Mouse (Mus musculus): Measurements from ENCODE around the gene Myadm. TPM values are rescaled to one million over a fixed set of nuclear protein-coding genes. Genes with fewer than 3 reads are reported as not detected.
"Not testable (repeated sequence)": the region's sequence is repeated elsewhere in the genome, so short reads cannot be mapped to it uniquely, and the experiment has no call there.

The Myadm gene
- polyA plus RNA-seq, 1 experiment from 2014 or later = 25.4 TPM

DNA sequence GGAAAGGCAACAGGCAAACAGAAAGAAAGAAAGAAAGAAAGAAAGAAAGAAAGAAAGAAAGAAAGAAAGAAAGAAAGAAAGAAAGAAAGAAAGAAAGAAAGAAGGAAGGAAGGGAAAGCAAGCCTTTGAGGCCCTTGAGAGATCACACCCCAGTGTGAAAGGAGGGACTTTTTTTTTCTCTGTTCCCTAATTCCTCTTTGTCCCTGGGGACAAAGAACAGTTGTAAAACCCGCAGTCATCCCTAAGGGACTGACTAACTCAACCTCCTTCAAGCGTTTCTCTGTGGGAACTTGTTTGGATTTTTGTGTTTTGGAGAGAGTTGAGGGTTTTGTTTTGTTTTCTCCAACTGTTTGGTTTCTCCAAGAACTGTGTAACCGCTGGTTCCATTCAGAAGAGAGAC lies 20.6 kb upstream of the Myadm start:
- Histone ChIP-seq H3K9ac (replicated peaks; ENCODE audit: low read depth, low read length) (no peak overlapping the region), H3K27ac (ENCODE audit: low read length) (no peak overlapping the region), H3K4me2 (ENCODE audit: low read length) (no peak overlapping the region), H3K4me3 (replicated peaks; ENCODE audit: low read length) (no peak overlapping the region), H3K4me1 (replicated peaks; ENCODE audit: control insufficient read depth, insufficient read depth, low read length) (no peaks in the 10 kb centered on the region), H3K9me3 (ENCODE audit: control insufficient read depth, low read length) (no peaks in the 10 kb centered on the region), H3K27me3 (replicated peaks; ENCODE audit: control insufficient read depth, insufficient read depth, low read length) (no peaks in the 10 kb centered on the region), H3K36me3 (ENCODE audit: control insufficient read depth, insufficient read depth) (no peaks in the 10 kb centered on the region)
- no peak for ATAC-seq
- 13% methylated on average over 3 of the region's 3 CpGs for WGBS

DNA sequence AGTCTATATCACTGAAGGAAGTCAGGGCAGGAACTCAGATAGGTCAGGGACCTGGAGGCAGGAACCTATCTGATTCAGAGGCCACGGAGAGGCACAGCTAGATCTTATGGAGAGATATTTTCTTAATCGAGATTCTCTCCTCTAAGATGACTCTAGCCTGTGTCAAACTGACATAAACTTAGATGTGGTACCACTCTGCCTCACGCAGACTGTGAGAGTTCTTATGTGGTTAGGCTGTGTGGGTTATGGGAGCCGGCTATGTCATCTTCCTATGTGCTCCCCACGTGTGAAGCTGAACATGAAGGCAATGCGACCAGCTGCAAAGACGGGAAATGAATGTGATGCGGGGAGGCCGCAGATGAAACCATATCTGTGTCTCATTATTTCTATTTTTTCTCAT lies 16.7 kb upstream of the Myadm start:
- Histone ChIP-seq H3K9me3 (ENCODE audit: control insufficient read depth, low read length) (no peaks in the 10 kb centered on the region), H3K4me2 (ENCODE audit: low read length) (no peak overlapping the region), H3K4me3 (replicated peaks; ENCODE audit: low read length) (no peak overlapping the region), H3K4me1 (replicated peaks; ENCODE audit: control insufficient read depth, insufficient read depth, low read length) (no peaks in the 10 kb centered on the region), H3K27me3 (replicated peaks; ENCODE audit: control insufficient read depth, insufficient read depth, low read length) (no peaks in the 10 kb centered on the region), H3K9ac (replicated peaks; ENCODE audit: low read depth, low read length) (no peak overlapping the region), H3K36me3 (ENCODE audit: control insufficient read depth, insufficient read depth) (no peaks in the 10 kb centered on the region), H3K27ac (ENCODE audit: low read length) (no peak overlapping the region)
- ATAC-seq = no peak
- WGBS = 90% methylated on average over 9 of the region's 9 CpGs

DNA sequence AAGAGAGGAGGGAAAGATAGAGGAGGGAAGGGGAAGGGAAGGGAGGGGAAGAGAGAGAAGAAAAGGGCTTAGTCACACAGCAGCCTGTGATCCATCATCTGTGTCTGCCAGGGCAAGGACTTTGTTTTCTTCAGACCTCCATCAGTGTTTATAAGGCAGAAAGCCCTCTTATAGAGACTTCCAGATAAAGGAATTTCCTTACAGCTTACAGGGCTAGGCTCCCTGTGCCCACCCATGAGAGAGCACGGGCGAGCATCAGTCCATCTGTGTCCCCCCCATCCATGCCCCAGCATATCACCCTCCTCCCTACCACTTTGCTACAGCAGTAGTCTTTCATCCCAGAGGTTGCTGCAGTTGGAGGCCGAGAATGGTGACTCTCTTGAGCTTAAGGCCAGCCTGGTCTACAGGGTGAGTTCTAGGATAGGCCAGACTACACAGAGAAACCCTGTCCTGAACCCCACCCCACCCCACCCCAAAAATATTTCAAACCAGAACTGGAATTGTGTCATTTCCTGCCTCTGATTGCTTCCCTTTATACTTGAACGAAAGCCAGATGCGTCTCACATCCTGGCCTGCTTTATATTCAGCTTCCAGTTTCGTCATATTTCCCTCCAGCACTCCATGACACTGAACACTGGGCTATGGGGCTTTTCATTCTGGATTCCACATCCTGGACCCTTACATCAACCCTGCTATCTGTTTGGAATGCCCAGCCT lies 13.3 kb upstream of the Myadm start:
- Histone ChIP-seq H3K4me2 (ENCODE audit: low read length) (no peak overlapping the region), H3K27me3 (replicated peaks; ENCODE audit: control insufficient read depth, insufficient read depth, low read length) (no peaks in the 10 kb centered on the region), H3K4me3 (replicated peaks; ENCODE audit: low read length) (no peak overlapping the region), H3K4me1 (replicated peaks; ENCODE audit: control insufficient read depth, insufficient read depth, low read length) (no peaks in the 10 kb centered on the region), H3K27ac (ENCODE audit: low read length) (peak overlapping the region; percentile 48; the same call in 1 of the 2 replicates), H3K9me3 (ENCODE audit: control insufficient read depth, low read length) (no peaks in the 10 kb centered on the region), H3K36me3 (ENCODE audit: control insufficient read depth, insufficient read depth) (no peaks in the 10 kb centered on the region), H3K9ac (replicated peaks; ENCODE audit: low read depth, low read length) (no peak overlapping the region)
- ATAC-seq = peak; percentile 31; the same call in 1 of the 2 replicates
- WGBS = 67% methylated on average over 6 of the region's 6 CpGs

DNA sequence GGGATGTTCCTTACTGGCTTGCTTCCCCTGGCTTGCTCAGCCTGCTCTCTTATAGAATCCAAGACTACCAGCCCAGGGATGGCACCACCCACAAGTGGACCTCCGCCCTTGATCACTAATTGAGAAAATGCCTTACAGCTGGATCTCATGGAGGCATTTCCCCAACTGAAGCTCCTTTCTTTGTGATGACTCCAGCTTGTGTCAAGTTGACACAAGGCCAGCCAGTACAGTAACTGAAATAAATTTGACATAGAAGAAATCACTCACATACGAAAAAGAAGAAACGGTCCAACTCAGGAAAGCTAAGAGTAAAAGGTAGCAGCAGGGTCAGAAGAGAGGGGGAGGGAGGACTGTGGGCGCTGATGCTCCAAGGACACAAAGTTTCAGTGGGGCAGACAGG lies 12.1 kb upstream of the Myadm start:
- H3K27ac ChIP-seq (ENCODE audit: low read length); H3K9ac ChIP-seq (replicated peaks; ENCODE audit: low read depth, low read length); H3K4me2 ChIP-seq (ENCODE audit: low read length); H3K9me3 ChIP-seq (ENCODE audit: control insufficient read depth, low read length); H3K27me3 ChIP-seq (replicated peaks; ENCODE audit: control insufficient read depth, insufficient read depth, low read length); H3K4me1 ChIP-seq (replicated peaks; ENCODE audit: control insufficient read depth, insufficient read depth, low read length); H3K36me3 ChIP-seq (ENCODE audit: control insufficient read depth, insufficient read depth); ATAC-seq; H3K4me3 ChIP-seq (replicated peaks; ENCODE audit: low read length): not testable (repeated sequence)
- WGBS = 25% methylated on average over 4 of the region's 4 CpGs

DNA sequence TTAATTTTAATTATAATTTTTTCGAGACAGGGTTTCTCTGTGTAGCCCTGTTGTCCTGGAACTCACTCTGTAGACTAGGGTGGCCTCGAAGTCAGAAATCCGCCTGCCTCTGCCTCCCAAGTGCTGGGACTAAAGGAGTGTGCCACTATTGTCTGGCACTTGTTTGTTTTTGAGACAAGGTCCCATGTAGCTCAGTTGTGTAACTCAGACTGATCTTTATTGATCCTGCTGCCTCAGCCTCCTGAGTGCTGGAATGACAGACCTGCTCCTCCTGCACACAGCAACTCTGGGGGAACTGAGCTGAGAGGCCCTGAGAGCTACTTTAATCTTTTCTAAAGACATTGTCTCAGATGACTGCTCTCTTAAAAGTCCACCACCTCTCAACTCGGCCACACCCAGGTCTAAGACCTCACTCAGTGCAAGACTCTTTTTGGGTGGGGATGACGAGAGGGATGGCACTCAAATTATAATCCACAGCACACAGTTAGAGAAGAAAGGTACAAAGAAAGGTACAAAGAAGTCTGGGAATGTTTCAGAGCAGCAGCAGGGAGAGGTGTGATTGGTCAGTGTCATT lies 8.7 kb upstream of the Myadm start:
- H3K4me2 ChIP-seq (ENCODE audit: low read length) = no peak overlapping the region
- 68% methylated on average over 5 of the region's 5 CpGs for WGBS
- no peak overlapping the region for H3K27ac ChIP-seq (ENCODE audit: low read length)

DNA sequence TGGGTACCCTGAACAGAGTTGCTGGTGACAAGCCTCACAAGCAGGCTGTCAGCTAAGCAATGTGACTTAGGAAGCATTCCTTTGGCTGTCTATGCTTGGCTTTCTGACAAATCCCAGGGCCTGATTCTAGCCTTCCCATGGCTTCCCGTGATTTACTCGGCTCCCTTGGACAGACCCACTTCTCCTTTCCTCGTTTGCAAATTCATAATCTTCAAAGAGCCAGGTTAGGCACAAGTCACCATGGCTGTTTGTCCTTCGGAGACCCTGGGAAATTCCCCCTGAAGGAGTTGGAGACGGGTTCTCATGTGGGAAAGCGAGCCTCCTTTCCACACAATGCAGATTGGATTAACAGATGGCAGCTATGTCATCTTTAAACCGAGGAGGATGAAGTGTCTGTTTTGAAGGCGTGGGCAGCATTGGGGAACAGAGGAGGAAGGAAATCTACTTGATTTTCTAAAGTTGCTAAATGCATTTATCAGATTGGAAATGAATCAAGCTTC lies 8.2 kb upstream of the Myadm start:
- 42% methylated on average over 8 of the region's 8 CpGs for WGBS
- H3K9me3 ChIP-seq (ENCODE audit: control insufficient read depth, low read length) = no peaks in the 10 kb centered on the region
- no peak overlapping the region for H3K4me3 ChIP-seq (replicated peaks; ENCODE audit: low read length)
- no peak overlapping the region for H3K4me2 ChIP-seq (ENCODE audit: low read length)
- H3K36me3 ChIP-seq (ENCODE audit: control insufficient read depth, insufficient read depth) = no peaks in the 10 kb centered on the region
- H3K27ac ChIP-seq (ENCODE audit: low read length) = peak overlapping the region; percentile 45; the same call in 1 of the 2 replicates
- no peak for ATAC-seq
- no peaks in the 10 kb centered on the region for H3K27me3 ChIP-seq (replicated peaks; ENCODE audit: control insufficient read depth, insufficient read depth, low read length)
- no peaks in the 10 kb centered on the region for H3K4me1 ChIP-seq (replicated peaks; ENCODE audit: control insufficient read depth, insufficient read depth, low read length)
- H3K9ac ChIP-seq (replicated peaks; ENCODE audit: low read depth, low read length) = no peak overlapping the region

More for the DNA sequence above, 8.7 kb upstream of the Myadm start:
- no peaks in the 10 kb centered on the region for H3K9me3 ChIP-seq (ENCODE audit: control insufficient read depth, low read length)
- no peaks in the 10 kb centered on the region for H3K4me1 ChIP-seq (replicated peaks; ENCODE audit: control insufficient read depth, insufficient read depth, low read length)
- no peak overlapping the region for H3K9ac ChIP-seq (replicated peaks; ENCODE audit: low read depth, low read length)
- H3K27me3 ChIP-seq (replicated peaks; ENCODE audit: control insufficient read depth, insufficient read depth, low read length) = no peaks in the 10 kb centered on the region
- no peak overlapping the region for H3K4me3 ChIP-seq (replicated peaks; ENCODE audit: low read length)
- H3K36me3 ChIP-seq (ENCODE audit: control insufficient read depth, insufficient read depth) = no peaks in the 10 kb centered on the region
- no peak for ATAC-seq

DNA sequence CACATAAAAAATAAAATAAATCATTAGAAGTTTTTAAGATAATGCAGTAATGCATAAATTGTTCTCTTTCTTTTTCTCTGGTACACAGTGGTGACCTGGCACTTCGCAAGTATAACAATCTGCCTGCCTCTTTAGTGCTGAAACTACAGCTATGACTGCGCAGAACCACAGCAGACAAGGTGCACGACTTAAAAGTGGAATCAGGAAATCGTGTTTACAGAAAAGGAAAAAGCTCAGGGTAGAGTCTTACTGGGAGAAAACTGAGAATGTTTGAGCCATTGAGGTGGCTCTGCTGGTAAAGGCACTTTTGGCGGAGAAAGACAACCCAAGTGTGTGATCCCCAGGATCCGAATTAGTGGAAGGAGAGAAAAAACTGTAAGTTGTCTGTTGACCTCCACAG lies 7.1 kb upstream of the Myadm start:
- H3K4me1 ChIP-seq (replicated peaks; ENCODE audit: control insufficient read depth, insufficient read depth, low read length) = no peaks in the 10 kb centered on the region
- 84% methylated on average over 6 of the region's 6 CpGs for WGBS
- no peak overlapping the region for H3K27ac ChIP-seq (ENCODE audit: low read length)
- no peak for ATAC-seq
- H3K4me3 ChIP-seq (replicated peaks; ENCODE audit: low read length) = no peak overlapping the region
- H3K9ac ChIP-seq (replicated peaks; ENCODE audit: low read depth, low read length) = no peak overlapping the region
- H3K4me2 ChIP-seq (ENCODE audit: low read length) = no peak overlapping the region
- no peaks in the 10 kb centered on the region for H3K27me3 ChIP-seq (replicated peaks; ENCODE audit: control insufficient read depth, insufficient read depth, low read length)
- H3K36me3 ChIP-seq (ENCODE audit: control insufficient read depth, insufficient read depth) = no peaks in the 10 kb centered on the region
- no peaks in the 10 kb centered on the region for H3K9me3 ChIP-seq (ENCODE audit: control insufficient read depth, low read length)

DNA sequence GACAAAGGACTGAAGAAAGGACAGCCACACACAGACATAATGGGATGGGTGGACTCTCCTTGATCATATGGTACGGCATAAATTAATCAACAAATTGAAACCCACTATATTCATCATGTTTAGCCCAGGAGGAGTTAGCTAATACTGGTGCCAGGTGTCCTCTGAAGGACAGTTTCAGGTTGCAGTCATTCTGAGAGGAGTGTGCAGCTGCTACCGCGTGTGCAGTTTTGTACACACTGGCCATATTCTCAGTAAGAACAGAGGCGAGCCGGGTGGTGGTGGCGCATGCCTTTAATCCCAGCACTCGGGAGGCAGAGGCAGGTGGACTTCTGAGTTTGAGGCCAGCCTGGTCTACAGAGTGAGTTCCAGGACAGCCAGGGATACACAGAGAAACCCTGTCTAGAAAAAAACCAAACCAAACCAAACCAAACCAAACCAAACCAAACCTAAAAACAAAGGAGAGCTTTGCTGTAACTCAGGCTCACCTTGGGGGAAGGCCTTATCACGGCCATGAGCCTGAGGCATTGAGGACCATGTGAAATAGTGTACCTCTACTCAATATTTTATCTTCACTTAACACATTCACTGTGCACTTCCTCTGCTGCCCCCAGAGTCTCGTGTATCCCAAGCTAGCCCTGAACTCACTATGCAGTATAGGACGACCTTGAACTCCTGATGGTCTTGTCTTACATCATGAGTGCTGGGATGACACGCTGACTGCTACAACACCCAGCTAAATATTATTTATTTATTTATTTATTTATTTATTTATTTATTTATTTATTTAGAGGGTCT lies 5.6 kb upstream of the Myadm start:
- Histone ChIP-seq H3K4me1 (replicated peaks; ENCODE audit: control insufficient read depth, insufficient read depth, low read length) (no peaks in the 10 kb centered on the region), H3K9me3 (ENCODE audit: control insufficient read depth, low read length) (no peaks in the 10 kb centered on the region), H3K4me3 (replicated peaks; ENCODE audit: low read length) (no peak overlapping the region), H3K9ac (replicated peaks; ENCODE audit: low read depth, low read length) (no peak overlapping the region), H3K36me3 (ENCODE audit: control insufficient read depth, insufficient read depth) (no peaks in the 10 kb centered on the region), H3K27ac (ENCODE audit: low read length) (no peak overlapping the region), H3K4me2 (ENCODE audit: low read length) (no peak overlapping the region), H3K27me3 (replicated peaks; ENCODE audit: control insufficient read depth, insufficient read depth, low read length) (no peaks in the 10 kb centered on the region)
- no peak for ATAC-seq
- WGBS = 86% methylated on average over 11 of the region's 11 CpGs

DNA sequence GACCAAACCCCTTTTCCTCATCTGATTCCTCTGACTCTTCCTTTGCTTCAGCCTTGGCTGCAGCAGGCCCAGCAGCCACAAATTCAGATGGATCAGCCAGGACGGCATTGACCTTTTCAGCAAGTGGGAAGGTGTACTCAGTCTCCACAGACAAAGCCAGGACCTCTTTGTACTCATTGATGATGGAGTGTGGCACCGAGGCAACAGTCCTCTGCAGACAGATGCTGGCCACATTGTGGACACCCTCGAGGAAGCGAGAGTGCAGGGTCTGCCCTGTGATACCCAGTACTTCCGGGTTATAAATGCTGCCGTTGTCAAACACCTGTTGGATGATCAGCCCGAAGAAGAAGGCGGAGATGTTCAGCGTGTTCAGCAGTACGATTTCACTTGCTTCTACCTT lies 4.3 kb upstream of the Myadm start:
- ATAC-seq = no peak
- Histone ChIP-seq H3K4me3 (replicated peaks; ENCODE audit: low read length) (no peak overlapping the region), H3K36me3 (ENCODE audit: control insufficient read depth, insufficient read depth) (no peaks in the 10 kb centered on the region), H3K27ac (ENCODE audit: low read length) (no peak overlapping the region), H3K9ac (replicated peaks; ENCODE audit: low read depth, low read length) (no peak overlapping the region), H3K4me1 (replicated peaks; ENCODE audit: control insufficient read depth, insufficient read depth, low read length) (peaks cover 5% of the 10 kb centered on the region), H3K4me2 (ENCODE audit: low read length) (no peak overlapping the region), H3K9me3 (ENCODE audit: control insufficient read depth, low read length) (no peaks in the 10 kb centered on the region), H3K27me3 (replicated peaks; ENCODE audit: control insufficient read depth, insufficient read depth, low read length) (no peaks in the 10 kb centered on the region)
- WGBS = 84% methylated on average over 10 of the region's 10 CpGs
